Mouse (Mus musculus) layer of hippocampus, adult 11-12 months (tissue): ENCODE data around the gene Dtx1.
A peak's percentile ranks its signal among the peaks of the same experiment; 100 is the strongest.

Experiments used
- DNase-seq: peaks from one replicate; pipeline ENCODE4 v3.0.0; 2022; ENCODE audit warnings: low spot score

Gene Dtx1

GRCm38 (mm10) chr5:120679676-120680555 is 31.8 kb downstream of the Dtx1 start:
- peak; percentile 93 for DNase-seq

GRCm38 (mm10) chr5:120677516-120677915 is 34.2 kb downstream of the Dtx1 start:
- DNase-seq, result no peak

GRCm38 (mm10) chr5:120674229-120675145 is 37.2 kb downstream of the Dtx1 start:
- DNase-seq, result no peak

GRCm38 (mm10) chr5:120673626-120674025 is 38.1 kb downstream of the Dtx1 start:
- DNase-seq, result peak; percentile 79

DNA sequence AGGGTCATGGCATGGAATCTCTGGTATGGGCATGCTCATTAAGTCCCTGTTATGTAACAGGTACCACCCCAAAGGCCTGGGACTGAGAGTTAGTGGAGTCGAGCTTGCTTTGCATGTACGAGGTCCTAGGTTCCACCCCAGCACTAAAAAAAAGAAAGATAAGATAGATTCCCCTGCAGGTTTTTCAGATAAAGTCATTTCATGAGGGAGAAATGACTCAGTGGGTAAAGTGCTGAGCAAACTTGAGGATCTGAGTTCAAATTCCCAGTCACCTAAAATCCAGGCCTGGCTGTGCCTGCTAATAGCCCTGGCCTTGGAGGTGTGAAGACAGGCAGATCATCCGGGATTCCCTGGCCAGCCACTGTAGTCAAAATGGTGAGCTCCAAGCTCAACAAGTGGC is 39.9 kb downstream of the Dtx1 start:
- DNase-seq, result no peak

- no peak for DNase-seq
Measured at GRCm38 (mm10) chr5:120670132-120670531, 41.6 kb downstream of the Dtx1 start.

DNA sequence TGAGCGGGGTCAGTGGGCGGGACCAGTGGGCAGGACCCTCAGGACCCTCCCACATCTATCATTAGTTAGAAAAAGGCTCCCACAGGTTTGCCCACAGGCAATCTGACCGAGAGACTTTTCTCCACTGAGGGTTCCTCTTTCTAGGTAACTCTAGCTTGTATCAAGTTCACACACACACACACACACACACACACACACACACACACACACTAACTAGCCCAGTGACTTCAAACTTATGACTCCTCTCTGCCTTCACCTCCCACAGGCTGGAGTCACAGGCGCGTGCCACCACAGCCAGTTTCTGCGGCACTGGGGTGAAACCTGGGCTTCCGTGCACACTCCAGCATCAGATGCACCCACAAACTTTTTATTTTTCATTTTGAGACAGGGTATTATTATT is 43.0 kb downstream of the Dtx1 start:
- no peak for DNase-seq

- no peak for DNase-seq
Measured at GRCm38 (mm10) chr5:120664888-120665287, 46.8 kb downstream of the Dtx1 start.

DNA sequence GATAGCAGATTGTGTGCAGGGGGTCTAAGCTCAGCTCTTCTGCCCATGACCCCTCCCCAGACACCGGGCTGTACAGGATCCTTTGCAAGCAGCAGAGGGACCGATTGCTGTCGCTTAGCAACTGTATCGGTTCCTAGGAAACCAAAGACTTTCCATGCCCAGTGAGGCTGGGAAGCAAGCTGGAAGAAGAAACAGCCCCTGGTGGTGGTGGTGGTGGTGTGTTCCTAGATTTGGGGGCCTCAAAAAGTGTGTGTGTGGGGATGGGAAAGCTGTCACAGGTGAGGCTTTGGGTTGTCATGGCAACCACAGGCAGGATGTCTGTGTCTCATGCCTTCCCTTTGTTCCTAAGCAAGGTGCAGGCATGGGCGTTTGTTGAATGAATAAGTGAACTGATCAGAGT is 50.9 kb downstream of the Dtx1 start:
- no peak for DNase-seq

GRCm38 (mm10) chr5:120656281-120656751 is 55.4 kb downstream of the Dtx1 start:
- DNase-seq, result peak; percentile 72

GRCm38 (mm10) chr5:120653873-120654272 is 57.9 kb downstream of the Dtx1 start:
- no peak for DNase-seq

GRCm38 (mm10) chr5:120652915-120653701 is 58.6 kb downstream of the Dtx1 start:
- peak; percentile 50 for DNase-seq

- no peak for DNase-seq
Measured at GRCm38 (mm10) chr5:120651230-120651629, 60.5 kb downstream of the Dtx1 start.

DNA sequence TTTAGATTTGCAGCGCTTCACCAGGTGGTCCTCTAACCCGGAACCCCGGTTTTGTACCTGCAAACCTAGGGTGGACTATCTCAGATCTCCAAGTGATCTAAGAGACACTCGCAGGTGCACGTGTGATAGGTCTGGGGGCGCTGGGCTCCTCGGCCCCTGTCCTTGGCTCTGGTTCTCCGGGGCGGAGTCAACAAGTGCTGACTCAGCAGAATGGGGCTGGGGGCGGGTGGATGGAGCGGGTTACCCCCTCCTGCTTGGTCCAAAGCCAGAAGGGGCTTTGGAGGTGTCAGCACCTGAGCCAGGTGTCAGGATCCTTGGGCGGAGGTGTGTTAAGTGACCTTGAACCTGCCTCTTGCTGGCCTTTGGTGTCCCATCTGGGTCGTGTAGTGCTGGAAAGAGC is 61.8 kb downstream of the Dtx1 start:
- DNase-seq, result no peak

DNA sequence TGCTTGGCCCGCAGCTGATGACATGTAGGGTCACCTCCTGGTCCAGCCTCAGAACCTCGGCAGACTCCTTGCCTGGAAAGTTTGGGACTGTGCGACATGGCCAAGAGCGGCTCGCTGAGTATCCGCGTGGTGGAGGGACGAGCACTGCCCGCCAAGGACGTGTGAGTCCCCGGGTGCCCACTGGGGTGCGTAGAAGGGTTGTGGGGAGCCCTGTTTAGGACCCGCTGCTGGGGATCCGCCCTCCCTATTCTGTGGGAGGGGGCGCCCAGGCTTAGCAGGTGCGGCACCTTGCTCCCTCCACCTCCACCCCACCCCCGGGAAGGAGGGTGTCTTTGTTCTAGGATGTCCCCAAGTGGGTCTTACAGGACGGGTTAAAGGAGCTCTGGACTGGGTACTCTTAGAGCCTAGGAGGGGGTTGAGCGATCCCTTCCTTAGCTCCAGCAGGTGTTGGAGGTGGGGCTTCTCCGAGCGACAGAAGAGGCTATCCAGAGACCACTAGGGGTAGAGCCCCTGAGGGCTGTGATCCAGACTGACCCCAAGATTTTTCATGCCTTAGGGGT is 62.3 kb downstream of the Dtx1 start:
- DNase-seq, result peak; percentile 53

- DNase-seq, result peak; percentile 82
Measured at GRCm38 (mm10) chr5:120648569-120649373, 63.0 kb downstream of the Dtx1 start, which contains the start of gene Rasal1. TSS of gene Rasal1 (plus strand) at chr5:120648812.

DNA sequence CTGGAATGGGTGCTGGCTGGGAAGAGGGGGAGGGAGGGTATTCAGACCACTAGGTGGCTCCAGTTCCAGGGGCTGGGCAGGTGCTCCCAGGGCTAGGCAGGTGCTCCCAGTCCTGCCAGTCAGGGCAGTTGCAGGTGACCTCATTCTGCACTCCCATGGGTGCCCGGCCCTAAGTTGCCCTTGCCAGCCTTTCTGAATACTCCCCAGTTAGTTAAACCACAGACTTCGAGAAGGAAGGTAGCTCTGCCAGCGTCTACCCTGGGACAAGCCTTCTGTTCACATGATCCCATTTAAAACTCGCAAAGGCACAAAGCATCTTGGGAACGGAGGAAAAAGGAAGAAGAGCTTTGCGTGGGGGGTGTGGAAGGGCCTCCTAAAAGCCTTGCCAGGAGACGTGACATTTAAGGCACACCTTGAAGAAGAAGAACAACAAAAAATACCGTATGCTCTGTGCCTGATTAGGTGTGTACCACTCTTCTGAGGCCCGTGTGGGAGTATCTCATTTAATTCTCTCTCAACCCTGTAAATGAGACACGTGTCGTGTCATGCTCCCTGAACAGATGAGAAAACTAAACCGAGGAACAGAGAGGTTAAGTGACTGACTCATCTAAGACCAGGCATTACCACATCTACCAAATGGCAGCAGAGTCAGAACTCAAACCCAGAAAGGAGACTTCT is 63.8 kb downstream of the Dtx1 start:
- DNase-seq, result peak; percentile 44

- no peak for DNase-seq
Measured at GRCm38 (mm10) chr5:120647361-120647760, 64.4 kb downstream of the Dtx1 start.

DNA sequence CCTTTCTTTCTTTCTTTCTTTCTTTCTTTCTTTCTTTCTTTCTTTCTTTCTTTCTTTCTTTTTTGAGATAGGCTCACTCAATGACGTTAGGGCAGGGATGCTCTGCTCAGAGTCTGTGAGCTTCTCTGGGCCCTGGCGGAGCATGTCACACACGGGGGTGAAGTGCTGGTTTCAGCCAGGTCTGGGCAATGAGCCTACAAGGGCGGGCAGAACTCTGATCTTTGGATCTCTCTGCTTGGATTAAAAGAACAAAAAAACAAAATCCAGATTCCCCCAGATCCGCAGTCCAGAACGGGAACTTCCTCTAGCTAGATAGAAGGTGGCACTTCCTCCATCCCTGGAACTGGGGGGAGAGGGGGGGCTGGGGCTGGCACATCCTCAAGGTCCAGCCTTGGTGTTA is 65.9 kb downstream of the Dtx1 start:
- DNase-seq, result no peak

- DNase-seq, result no peak
Measured at GRCm38 (mm10) chr5:120644227-120644626, 67.5 kb downstream of the Dtx1 start.
